Mouse (Mus musculus) MEL (cell line): ENCODE measurements around the gene Bbs9.

Experiments
- CTCF ChIP-seq, 3 experiments: IDR thresholded peaks in 2 of 3; conservative IDR thresholded peaks in 1 of 3; 2 replicates each; pipeline ENCODE4 v1.5.1; 2011 to 2012; ENCODE audit warnings: low read length in 3 of 3, low read depth in 2 of 3, mild to moderate bottlenecking in 2 of 3, improper control_type of control experiment in 1 of 3, inconsistent platforms in 1 of 3, mixed read lengths in 1 of 3, moderate library complexity in 1 of 3; ENCODE audit not compliant: control insufficient read depth in 1 of 3, insufficient read depth in 1 of 3, poor library complexity in 1 of 3, severe bottlenecking in 1 of 3
- E2F4 ChIP-seq: IDR thresholded peaks from 2 replicates; pipeline ENCODE4 v1.6.1; 2011; ENCODE audit warnings: low read depth, low read length, improper control_type of control experiment, borderline replicate concordance
- ELF1 ChIP-seq: IDR thresholded peaks from 2 replicates; pipeline ENCODE4 v1.6.1; 2014; ENCODE audit warnings: low read depth, mild to moderate bottlenecking, inconsistent platforms, low read length, improper control_type of control experiment, moderate library complexity
- EP300 ChIP-seq, 2 experiments: IDR thresholded peaks; 2 replicates each; pipeline ENCODE4 v1.6.1; 2011; ENCODE audit warnings: improper control_type of control experiment in 2 of 2, low read length in 2 of 2, low read depth in 1 of 2, mild to moderate bottlenecking in 1 of 2
- HCFC1 ChIP-seq: IDR thresholded peaks from 2 replicates; pipeline ENCODE4 v1.6.1; 2012; ENCODE audit warnings: low read depth, mild to moderate bottlenecking, inconsistent platforms, low read length, improper control_type of control experiment, moderate library complexity
- KAT2A ChIP-seq: conservative IDR thresholded peaks from 2 replicates; pipeline ENCODE4 v1.6.1; 2012; ENCODE audit warnings: low read depth, low read length, improper control_type of control experiment, inconsistent platforms
- MEF2A ChIP-seq: IDR thresholded peaks from 2 replicates; pipeline ENCODE4 v1.6.1; 2014; ENCODE audit warnings: low read depth, mild to moderate bottlenecking, inconsistent platforms, low read length, improper control_type of control experiment; ENCODE audit not compliant: poor library complexity, insufficient replicate concordance, severe bottlenecking; ENCODE audit errors: extremely low read depth
- MYC ChIP-seq: IDR thresholded peaks from 2 replicates; pipeline ENCODE4 v1.6.1; 2011; ENCODE audit warnings: low read depth, mild to moderate bottlenecking, low read length, improper control_type of control experiment, moderate library complexity
- NELFE ChIP-seq: IDR thresholded peaks from 2 replicates; pipeline ENCODE4 v1.6.1; 2011; ENCODE audit warnings: low read depth, low read length, improper control_type of control experiment
- POLR2A ChIP-seq, 2 experiments: IDR thresholded peaks; 2 replicates each; pipeline ENCODE4 v1.6.1; 2011 to 2012; ENCODE audit warnings: low read length in 2 of 2, mild to moderate bottlenecking in 2 of 2, control low read depth in 1 of 2, improper control_type of control experiment in 1 of 2, low read depth in 1 of 2, moderate library complexity in 1 of 2; ENCODE audit not compliant: control insufficient read depth in 1 of 2, insufficient read depth in 1 of 2, poor library complexity in 1 of 2
- UBTF ChIP-seq: IDR thresholded peaks from 2 replicates; pipeline ENCODE4 v1.6.1; 2012; ENCODE audit warnings: low read depth, mild to moderate bottlenecking, inconsistent platforms, low read length, improper control_type of control experiment, moderate library complexity, borderline replicate concordance; ENCODE audit not compliant: insufficient read depth
- USF1 ChIP-seq: IDR thresholded peaks from 2 replicates; pipeline ENCODE4 v1.6.1; 2014; ENCODE audit warnings: low read depth, mild to moderate bottlenecking, inconsistent platforms, low read length, improper control_type of control experiment, moderate library complexity
- ZMIZ1 ChIP-seq: IDR thresholded peaks from 2 replicates; pipeline ENCODE4 v1.6.1; 2012; ENCODE audit warnings: low read depth, mild to moderate bottlenecking, inconsistent platforms, low read length, improper control_type of control experiment, moderate library complexity
- ZNF384 ChIP-seq: IDR thresholded peaks from 2 replicates; pipeline ENCODE4 v1.6.1; 2012; ENCODE audit warnings: low read depth, mild to moderate bottlenecking, inconsistent platforms, low read length, improper control_type of control experiment

DNA sequence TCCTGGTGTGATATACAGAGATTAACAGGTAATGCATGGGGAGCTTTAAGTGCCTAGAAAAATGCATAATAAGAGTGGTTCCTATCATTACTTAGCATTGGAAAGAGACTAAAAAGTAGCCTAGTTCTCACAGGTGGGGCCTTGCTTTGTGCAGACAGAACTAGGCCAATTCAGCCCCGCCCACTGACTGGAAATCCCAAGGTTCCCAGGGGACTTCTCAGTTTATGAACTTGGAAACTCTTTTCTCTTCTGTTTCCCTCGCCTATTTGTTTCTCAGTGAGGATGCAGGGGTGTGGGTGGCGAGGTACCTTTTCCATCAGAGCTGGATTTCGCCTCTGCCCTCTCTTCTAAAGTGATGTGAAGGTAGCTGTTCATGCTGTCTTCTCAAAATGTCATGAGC, 410.8 kb downstream of the Bbs9 start:
- TF ChIP-seq CTCF (IDR thresholded peaks at IDR 0.05 in 2 of 3, conservative IDR thresholded peaks at IDR 0.05 in 1 of 3; ENCODE audit: control insufficient read depth in 1 of 3, insufficient read depth in 1 of 3, low read depth in 2 of 3, low read length in 3 of 3, poor library complexity in 1 of 3, severe bottlenecking in 1 of 3) = no peak
- TF ChIP-seq ELF1 = no peak
- TF ChIP-seq E2F4 = no peak
- no peak for TF ChIP-seq MEF2A
- TF ChIP-seq POLR2A (IDR thresholded peaks at IDR 0.05; ENCODE audit: control insufficient read depth in 1 of 2, insufficient read depth in 1 of 2, low read depth in 1 of 2, low read length in 2 of 2, poor library complexity in 1 of 2) = no peak
- no peak for TF ChIP-seq ZNF384
- no peak for TF ChIP-seq NELFE
- TF ChIP-seq HCFC1 = no peak
- no peak for TF ChIP-seq EP300 (IDR thresholded peaks at IDR 0.05; ENCODE audit: low read depth in 1 of 2, low read length in 2 of 2)
- no peak for TF ChIP-seq ZMIZ1
- TF ChIP-seq KAT2A = no peak
- no peak for TF ChIP-seq MYC
- TF ChIP-seq UBTF = no peak
- TF ChIP-seq USF1 = no peak
